Mouse (Mus musculus) brain, embryonic 18.5 days (tissue): Measurements from ENCODE around the gene Itga7.

Experiments
- DNase-seq: peaks from one replicate; pipeline ENCODE4 v3.0.0-alpha.2; 2012; ENCODE audit warnings: low read depth, low spot score

Gene Itga7

DNA sequence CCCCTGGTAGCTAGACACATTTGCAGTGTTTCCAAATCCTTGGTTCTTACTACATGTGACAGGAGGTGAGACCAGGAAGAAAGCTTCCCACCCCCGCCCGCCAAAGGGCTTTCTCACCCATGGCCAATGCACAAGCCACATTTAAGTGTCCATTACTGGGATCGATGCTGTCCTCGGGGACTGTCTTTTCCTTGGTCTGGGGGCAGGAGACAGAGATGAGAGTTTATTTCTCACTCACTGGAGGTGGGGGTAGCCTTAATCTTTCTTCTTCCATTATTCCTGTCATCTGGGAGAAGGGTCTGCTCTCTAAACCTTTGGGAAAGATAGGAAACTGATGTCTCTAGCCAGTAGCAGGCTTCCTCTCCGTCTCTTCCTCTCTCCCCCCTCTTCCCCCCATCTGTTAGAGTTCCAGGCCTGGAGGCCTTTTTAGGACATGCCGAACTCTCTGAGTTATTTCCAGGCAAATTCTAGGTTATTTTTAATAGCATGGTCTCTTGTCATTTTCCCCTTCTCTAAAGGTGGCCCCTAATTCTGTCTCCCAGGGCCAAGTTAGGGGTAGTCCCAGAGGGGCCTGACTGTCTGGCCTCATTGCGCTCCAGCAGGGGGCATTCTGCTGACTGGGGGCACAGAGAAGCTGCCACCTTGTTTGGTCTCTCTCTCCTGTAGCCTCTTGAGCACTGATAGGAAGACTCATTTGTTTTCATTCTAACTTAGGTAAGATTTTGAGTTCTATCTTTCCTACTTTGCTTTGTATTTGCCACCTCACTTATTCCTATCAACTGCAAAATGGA is 1.6 kb downstream of the Itga7 start:
- no peak for DNase-seq

GRCm38 (mm10) chr10:128935826-128936440 is 2.3 kb downstream of the Itga7 start:
- no peak for DNase-seq

DNA sequence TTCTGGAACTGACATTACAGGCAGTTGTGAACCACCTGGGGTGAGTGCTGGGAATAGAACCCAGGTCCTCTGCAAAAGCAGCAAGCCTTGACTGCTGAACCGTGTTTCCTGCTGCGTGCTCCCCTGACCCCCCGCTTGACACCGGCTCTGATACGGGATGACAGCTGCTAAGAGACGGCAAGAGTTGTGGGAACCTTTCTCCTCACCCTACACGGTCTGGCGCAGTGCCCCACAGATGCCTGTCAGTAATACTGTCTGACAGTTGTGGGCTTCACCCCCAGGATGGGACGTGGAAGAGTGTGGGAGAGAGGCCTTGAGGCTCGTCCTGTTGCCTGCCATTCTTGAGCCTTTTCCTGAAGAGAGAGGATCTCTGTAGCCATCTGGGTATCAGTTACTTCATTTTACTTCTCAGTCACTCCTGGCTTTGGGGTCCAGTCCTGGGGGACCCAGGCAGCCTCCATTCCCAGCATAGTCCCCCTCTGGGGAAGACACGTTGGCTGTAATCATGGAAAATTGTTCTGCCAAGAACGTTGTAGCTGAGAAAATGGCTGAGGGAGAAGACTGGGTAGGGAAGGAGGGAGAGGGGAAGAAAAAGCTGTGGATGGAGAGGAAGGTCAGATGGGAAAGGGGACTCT is 4.3 kb downstream of the Itga7 start:
- no peak for DNase-seq

GRCm38 (mm10) chr10:128938457-128938856 is 4.8 kb downstream of the Itga7 start:
- DNase-seq: no peak

DNA sequence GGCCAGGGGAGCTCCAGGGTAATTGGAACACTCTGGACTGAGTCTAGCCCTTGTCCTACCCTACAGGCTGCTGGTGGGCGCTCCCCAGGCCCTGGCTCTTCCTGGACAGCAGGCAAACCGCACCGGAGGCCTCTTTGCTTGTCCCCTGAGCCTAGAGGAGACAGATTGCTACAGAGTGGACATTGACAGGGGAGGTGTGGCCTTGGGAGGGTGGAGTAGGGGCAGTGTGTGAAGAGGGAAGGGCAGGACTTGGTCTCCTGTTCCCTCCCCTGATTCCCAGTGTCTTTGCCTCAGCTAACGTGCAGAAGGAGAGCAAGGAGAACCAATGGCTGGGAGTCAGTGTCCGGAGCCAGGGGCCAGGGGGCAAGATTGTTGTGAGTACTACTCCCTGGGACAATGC is 5.4 kb downstream of the Itga7 start:
- DNase-seq: no peak

GRCm38 (mm10) chr10:128940475-128941061 is 7.0 kb downstream of the Itga7 start:
- no peak for DNase-seq

- no peak for DNase-seq
Measured at GRCm38 (mm10) chr10:128945675-128946074, 12.1 kb downstream of the Itga7 start.

- DNase-seq: no peak
Measured at GRCm38 (mm10) chr10:128947496-128947895, 13.9 kb downstream of the Itga7 start.

DNA sequence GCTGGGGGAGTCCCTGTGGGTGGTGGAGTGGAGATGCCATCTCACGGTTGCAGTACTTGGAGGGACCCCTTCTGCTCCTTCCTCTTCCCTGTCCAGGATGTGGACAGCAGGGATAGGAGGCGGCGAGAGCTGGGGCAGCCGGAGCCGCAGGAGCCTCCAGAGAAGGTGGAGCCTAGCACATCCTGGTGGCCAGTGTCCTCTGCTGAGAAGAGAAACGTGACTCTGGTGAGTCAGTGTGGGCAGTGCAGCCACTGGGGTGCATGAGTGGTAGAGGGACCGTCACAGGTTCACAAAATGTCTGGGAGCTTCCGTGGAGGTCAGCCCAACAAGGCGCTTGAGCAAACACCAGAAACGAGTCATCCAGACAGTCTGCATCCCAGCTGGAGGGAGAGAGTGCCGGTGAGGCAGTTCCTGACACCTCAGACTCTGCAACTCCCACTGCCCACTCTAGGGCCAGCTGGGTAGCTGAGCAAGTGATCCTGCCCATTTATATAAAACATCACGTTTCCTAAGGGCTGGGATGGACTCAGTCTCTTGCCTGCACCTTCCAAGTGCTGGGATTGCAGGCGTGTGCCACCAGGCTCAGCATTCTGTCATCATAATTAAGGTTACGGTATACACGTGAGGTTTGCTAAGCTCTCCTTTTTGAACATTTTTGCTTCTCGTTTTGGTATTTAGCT is 16.7 kb downstream of the Itga7 start:
- no peak for DNase-seq

- no peak for DNase-seq
Measured at GRCm38 (mm10) chr10:128958340-128958739, 24.7 kb downstream of the Itga7 start.

- no peak for DNase-seq
Measured at GRCm38 (mm10) chr10:128960142-128960541, 26.5 kb downstream of the Itga7 start.

- no peak for DNase-seq
Measured at GRCm38 (mm10) chr10:128960590-128961584, 27.3 kb downstream of the Itga7 start, which contains the start of gene Mettl7b. TSS of gene Mettl7b (minus strand) at chr10:128960988.

DNA sequence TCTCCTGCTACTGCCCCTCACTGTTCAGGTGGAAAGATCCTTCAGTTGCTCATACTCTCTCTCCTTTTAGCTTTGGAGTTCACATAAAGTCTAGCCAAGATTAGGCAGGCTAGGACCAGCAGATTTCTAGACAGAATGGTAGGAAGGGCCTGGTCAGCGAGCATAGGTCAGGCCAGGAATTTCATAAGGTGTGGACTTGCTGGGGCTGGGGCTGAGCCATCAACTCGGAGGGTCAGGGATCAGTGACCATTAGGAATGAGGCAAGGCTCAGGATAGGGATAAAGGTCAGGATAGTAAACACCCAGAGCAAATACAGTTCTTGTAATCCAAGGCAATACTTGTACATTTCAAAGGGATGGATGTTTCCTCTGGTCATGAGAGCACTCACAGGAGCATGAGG is 31.3 kb downstream of the Itga7 start:
- no peak for DNase-seq

DNA sequence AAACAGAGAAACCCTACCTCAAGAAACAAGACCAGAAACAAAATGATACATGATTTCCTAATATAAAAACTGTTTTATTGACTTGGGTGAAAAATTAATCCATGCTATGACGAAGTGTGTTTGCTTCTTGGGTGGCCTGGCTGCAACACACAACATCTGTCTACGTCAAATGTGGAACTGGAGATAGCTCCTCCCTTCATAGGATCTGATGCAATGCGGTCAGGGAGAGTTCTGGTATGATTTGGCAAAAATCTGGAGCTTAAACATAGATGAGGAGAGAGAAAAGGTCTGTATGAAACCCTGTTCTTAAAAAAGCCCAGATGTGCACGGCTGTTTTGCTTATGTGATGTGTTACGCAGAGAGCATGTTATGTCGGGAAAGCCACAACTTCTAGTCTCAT is 32.3 kb downstream of the Itga7 start:
- no peak for DNase-seq

GRCm38 (mm10) chr10:128968341-128968749 is 34.7 kb downstream of the Itga7 start:
- DNase-seq: no peak

DNA sequence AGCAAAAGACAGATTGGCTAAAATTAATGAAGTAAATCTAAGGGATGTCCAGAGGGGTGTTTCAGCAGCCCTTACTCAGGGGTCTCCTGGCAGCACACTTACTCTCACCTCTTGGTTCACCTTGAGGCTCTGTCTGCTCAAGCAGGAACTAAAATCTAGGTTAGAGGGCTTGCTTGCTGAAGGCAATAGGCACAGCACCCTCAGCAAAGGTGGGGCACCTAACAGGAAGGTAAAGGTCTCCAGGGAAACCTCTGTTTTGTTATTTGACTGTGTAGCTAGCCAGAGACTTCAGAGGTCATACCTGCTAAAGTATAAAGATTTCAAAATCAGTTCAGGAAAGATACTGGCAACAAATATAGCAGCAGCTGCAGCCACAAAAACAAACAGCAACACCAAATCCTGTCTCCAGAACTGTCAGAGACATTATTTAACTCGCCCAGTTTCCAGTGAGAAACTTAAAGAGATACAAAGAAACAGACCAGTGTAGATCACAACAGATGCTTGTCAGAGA is 37.2 kb downstream of the Itga7 start:
- DNase-seq: no peak

GRCm38 (mm10) chr10:128972841-128973240 is 39.2 kb downstream of the Itga7 start:
- no peak for DNase-seq

DNA sequence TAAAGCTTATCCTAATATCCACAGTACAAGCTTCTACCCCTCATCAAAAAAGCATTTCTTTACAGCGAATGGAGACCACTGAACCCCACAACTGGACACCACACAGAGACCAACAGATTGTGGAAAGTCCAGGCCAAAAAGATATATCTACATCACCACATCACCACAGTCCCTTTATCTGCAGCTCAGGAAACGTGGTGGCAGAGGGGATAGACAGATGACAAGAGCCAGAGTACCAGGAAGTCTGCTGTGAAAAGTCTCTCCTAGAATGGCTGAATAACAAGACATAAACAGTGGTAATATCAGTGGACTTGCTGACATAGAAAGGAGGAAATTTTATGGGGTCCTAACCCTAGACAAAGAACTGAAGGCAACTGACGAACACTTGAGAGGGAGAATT is 42.8 kb downstream of the Itga7 start:
- DNase-seq: no peak

DNA sequence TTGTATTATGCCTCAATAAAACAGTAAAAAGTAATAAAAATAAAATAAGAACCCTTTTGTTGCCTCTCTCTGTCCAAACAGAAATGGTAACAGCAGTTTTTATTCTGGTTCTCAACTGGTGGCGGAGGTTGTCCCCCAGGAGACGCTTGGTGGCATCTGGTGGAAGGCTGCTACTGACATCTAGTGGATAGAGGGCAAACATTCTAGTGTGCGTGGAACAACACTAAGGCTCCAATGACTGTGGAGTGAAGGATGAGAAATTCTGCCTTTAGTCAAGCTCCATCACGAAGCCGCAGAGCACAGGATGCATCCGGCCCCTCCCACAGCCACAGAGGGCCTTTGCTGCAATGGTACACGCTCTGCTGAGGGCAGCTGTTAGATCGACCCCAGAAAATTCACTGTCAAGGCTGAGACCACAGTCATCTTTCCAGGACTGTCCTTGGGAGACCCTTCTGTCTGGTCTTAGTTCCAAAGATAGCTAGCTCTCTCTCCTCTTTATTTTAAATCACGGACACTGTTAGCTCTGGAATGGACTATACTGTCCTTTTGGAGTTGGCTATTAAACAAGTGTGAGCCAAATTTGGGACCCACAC is 44.0 kb downstream of the Itga7 start:
- peak; percentile 14 for DNase-seq
